22 mouse cellular contexts compared by ENCODE assay signal in the genomic region with DNA sequence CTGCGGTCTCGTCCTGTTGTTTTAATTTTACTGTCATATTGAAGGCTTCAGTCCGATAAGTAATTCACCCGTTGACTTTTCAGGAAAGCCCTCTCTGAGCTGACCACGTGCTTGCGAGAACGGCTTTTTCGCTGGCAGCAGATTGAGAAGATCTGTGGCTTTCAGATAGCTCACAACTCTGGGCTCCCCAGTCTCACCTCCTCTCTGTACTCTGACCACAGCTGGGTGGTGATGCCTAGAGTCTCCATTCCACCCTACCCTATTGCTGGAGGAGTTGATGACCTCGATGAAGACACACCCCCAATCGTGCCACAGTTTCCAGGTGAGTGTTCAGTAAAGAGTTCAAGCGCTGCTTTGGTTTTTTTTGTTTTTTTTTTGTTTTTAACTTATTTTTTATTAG.
"Had no signal": no experiment of that assay in that cellular context is flagged by ENCODE, and none has a peak within 500 bp of the region (broad histone marks: within the 10 kb centered on the region; RNA-seq: fewer than 3 reads in every experiment).

No protein-coding gene starts in this region.

- H3K9ac ChIP-seq: limb, embryonic 13.5 days; liver, embryonic 15.5 days; neural tube, embryonic 12.5 days; neural tube, embryonic 15.5 days; stomach, embryonic 15.5 days had no signal

- H3K36me3 ChIP-seq: liver, embryonic 15.5 days; neural tube, embryonic 12.5 days; stomach, embryonic 15.5 days had no signal

- H3K9me3 ChIP-seq: limb, embryonic 10.5 days; limb, embryonic 13.5 days; liver, embryonic 15.5 days; megakaryocyte, embryonic 14.5 days; neural tube, embryonic 12.5 days; neural tube, embryonic 15.5 days; stomach, embryonic 15.5 days had no signal

- ATAC-seq: intestine, postnatal 0 days had no signal

- H3K4me3 ChIP-seq: layer of hippocampus, adult 2 months; limb, embryonic 10.5 days; limb, embryonic 13.5 days; liver, embryonic 15.5 days; megakaryocyte, embryonic 14.5 days; neural tube, embryonic 12.5 days; neural tube, embryonic 15.5 days; stomach, embryonic 15.5 days had no signal

- H3K4me1 ChIP-seq: limb, embryonic 10.5 days; limb, embryonic 13.5 days; liver, embryonic 15.5 days; neural tube, embryonic 12.5 days; neural tube, embryonic 15.5 days; stomach, embryonic 15.5 days had no signal

- H3K27ac ChIP-seq: kidney, postnatal 0 days; layer of hippocampus, adult 2 months; limb, embryonic 10.5 days; limb, embryonic 13.5 days; liver, embryonic 15.5 days; neural tube, embryonic 12.5 days; neural tube, embryonic 15.5 days; stomach, embryonic 15.5 days had no signal

- H3K27me3 ChIP-seq: limb, embryonic 13.5 days; liver, embryonic 15.5 days; megakaryocyte, embryonic 14.5 days; neural tube, embryonic 12.5 days; neural tube, embryonic 15.5 days; stomach, embryonic 15.5 days had no signal

- H3K4me2 ChIP-seq: limb, embryonic 13.5 days; liver, embryonic 15.5 days; midbrain, embryonic 11.5 days; neural tube, embryonic 12.5 days; neural tube, embryonic 15.5 days; stomach, embryonic 15.5 days had no signal

- DNase-seq: kidney, adult 2 months; kidney, postnatal 25 days; layer of hippocampus, adult 9-11 months; lung, adult 2 months; lung, postnatal 14 days; lung, postnatal 4 days; midbrain, embryonic 14.5 days; retina, postnatal 1 day; right cerebral cortex, postnatal 25 days; spleen, adult 18-20 months; thymus, postnatal 25 days had no signal
